Mouse (Mus musculus): ENCODE data around the gene Blmh.

Blmh gene

GRCm38 (mm10) chr11:76924759-76925236 lies at the start of gene Blmh:
Blmh (plus strand) TSS chr11:76924809.
- DNase-seq (ENCODE audit: low spot score) = no peak

GRCm38 (mm10) chr11:76879816-76880215 lies 44.8 kb upstream of the Blmh start:
- DNase-seq (ENCODE audit: low spot score) = no peak

GRCm38 (mm10) chr11:76884451-76884850 lies 40.2 kb upstream of the Blmh start:
- no peak for DNase-seq (ENCODE audit: low spot score)

GRCm38 (mm10) chr11:76889339-76890164 lies 35.1 kb upstream of the Blmh start:
- no peak for DNase-seq (ENCODE audit: low spot score)

- no peak for DNase-seq (ENCODE audit: low spot score)
Observed at GRCm38 (mm10) chr11:76891171-76891570, 33.4 kb upstream of the Blmh start.

GRCm38 (mm10) chr11:76891738-76892349 lies 32.8 kb upstream of the Blmh start:
- DNase-seq (ENCODE audit: low spot score) = no peak

GRCm38 (mm10) chr11:76892972-76893371 lies 31.6 kb upstream of the Blmh start:
- no peak for DNase-seq (ENCODE audit: low spot score)

- DNase-seq (ENCODE audit: low spot score) = no peak
Observed at GRCm38 (mm10) chr11:76893570-76893969, 31.0 kb upstream of the Blmh start.

- no peak for DNase-seq (ENCODE audit: low spot score)
Observed at GRCm38 (mm10) chr11:76894240-76894639, 30.4 kb upstream of the Blmh start.

GRCm38 (mm10) chr11:76896360-76896759 lies 28.2 kb upstream of the Blmh start:
- no peak for DNase-seq (ENCODE audit: low spot score)

GRCm38 (mm10) chr11:76897126-76897525 lies 27.5 kb upstream of the Blmh start:
- DNase-seq (ENCODE audit: low spot score) = no peak

- DNase-seq (ENCODE audit: low spot score) = no peak
Observed at GRCm38 (mm10) chr11:76897871-76898270, 26.7 kb upstream of the Blmh start.

GRCm38 (mm10) chr11:76898751-76899150 lies 25.9 kb upstream of the Blmh start:
- no peak for DNase-seq (ENCODE audit: low spot score)

- no peak for DNase-seq (ENCODE audit: low spot score)
Observed at GRCm38 (mm10) chr11:76899758-76900738, 24.6 kb upstream of the Blmh start.

- DNase-seq (ENCODE audit: low spot score) = no peak
Observed at GRCm38 (mm10) chr11:76901579-76902361, 22.8 kb upstream of the Blmh start, which contains the start of gene Tmigd1. Tmigd1 (plus strand) TSS chr11:76902159.

GRCm38 (mm10) chr11:76904340-76904739 lies 20.3 kb upstream of the Blmh start:
- DNase-seq (ENCODE audit: low spot score) = no peak

GRCm38 (mm10) chr11:76908651-76909050 lies 16.0 kb upstream of the Blmh start:
- no peak for DNase-seq (ENCODE audit: low spot score)

- no peak for DNase-seq (ENCODE audit: low spot score)
Observed at GRCm38 (mm10) chr11:76911325-76912054, 13.1 kb upstream of the Blmh start.

GRCm38 (mm10) chr11:76912055-76912395 lies 12.6 kb upstream of the Blmh start:
- no peak for DNase-seq (ENCODE audit: low spot score)

- no peak for DNase-seq (ENCODE audit: low spot score)
Observed at GRCm38 (mm10) chr11:76914366-76914765, 10.2 kb upstream of the Blmh start.

Data from left cerebral cortex, adult 11 months (tissue).